Mouse (Mus musculus): ENCODE results near the gene Btnl1. TPM values are rescaled to one million over a fixed set of nuclear protein-coding genes. Genes with fewer than 3 reads are reported as not detected.

Gene Btnl1
- total RNA-seq (2021) = not detected
- long read RNA-seq, experiment 1 = 0 reads
- long read RNA-seq, experiment 2 = 0 reads

DNA sequence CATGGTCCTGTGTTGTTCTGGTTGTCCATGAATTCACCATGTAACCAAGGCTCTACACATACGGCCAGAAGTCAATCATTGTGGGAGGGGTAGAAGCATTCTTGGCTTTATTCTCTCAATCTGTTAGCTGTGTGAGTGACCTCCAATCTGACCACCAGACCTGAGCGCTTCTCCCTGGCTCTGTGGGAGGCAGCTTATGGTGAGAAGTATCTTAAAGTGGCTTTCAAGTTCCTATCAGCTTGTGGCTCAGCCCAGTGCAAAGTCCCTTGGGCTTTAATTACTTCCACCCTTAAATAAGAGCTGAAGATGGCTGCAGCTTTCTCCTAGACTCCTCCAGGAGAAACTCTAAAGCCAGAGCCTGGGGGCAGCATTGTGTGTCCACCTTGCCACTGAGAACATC lies at the start of gene Btnl1:
Gene Btnl1 (plus strand): TSS at position 286 of the 400 bp plus-strand sequence.
- no peak for DNase-seq (ENCODE audit: low spot score in 2 of 2)
- no peak within 1 kb of the TSS for H3K27ac ChIP-seq
- H3K4me3 ChIP-seq = no peak within 1 kb of the TSS
- no peak for TF ChIP-seq CTCF (conservative IDR thresholded peaks at IDR 0.05)

DNA sequence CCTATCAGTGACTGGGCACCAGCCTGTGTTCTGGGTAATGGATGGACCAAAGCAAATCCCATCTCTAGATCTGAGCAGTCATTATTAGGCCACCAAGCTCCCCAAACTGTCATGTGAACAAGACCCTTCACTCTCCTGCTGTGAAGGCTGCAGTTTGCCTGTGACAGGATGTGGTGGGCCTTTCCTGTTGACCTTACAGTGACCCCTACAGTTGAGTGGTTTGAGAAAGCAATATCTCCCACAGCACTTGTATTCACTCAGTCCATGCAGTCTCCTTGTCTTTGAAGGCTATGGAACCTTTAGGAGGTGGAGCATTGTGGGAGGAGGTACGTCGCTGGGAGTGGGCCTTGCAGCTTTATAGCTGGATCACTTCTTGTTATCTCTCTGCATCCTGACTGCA lies 47.1 kb upstream of the Btnl1 start:
- H3K27ac ChIP-seq = no peak overlapping the region
- DNase-seq (ENCODE audit: low spot score in 2 of 2) = no peak
- TF ChIP-seq CTCF (conservative IDR thresholded peaks at IDR 0.05) = no peak
- H3K4me3 ChIP-seq = no peak overlapping the region

- no peak for DNase-seq (ENCODE audit: low spot score in 2 of 2)
- Histone ChIP-seq H3K4me3 (no peak overlapping the region), H3K27ac (no peak overlapping the region)
- no peak for TF ChIP-seq CTCF (conservative IDR thresholded peaks at IDR 0.05)
These were observed 45.7 kb upstream of the Btnl1 start for GRCm38 (mm10) chr17:34331200-34331599.

GRCm38 (mm10) chr17:34340619-34341402 lies 36.1 kb upstream of the Btnl1 start:
- Histone ChIP-seq H3K4me3 (no peak overlapping the region), H3K27ac (no peak overlapping the region)
- DNase-seq (ENCODE audit: low spot score in 2 of 2) = no peak
- no peak for TF ChIP-seq CTCF (conservative IDR thresholded peaks at IDR 0.05)

DNA sequence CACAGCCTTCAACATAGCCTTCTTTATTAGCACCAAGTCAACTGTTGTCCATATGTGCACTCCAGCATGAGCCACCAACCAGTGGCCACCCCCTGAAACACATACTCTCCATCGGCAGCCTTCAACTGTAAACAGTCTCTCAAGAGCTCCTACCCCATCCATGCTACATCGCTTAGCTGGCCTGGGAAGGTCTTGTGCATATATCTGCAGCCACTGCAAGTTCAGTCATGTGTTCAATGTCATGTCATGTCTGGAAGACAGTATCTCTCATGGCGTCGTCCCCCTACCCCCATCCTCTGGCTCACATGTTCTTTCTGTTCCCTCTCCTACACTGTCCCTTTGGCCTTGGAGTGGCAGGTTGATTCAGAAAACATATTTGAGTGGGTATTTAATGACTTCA lies 32.0 kb upstream of the Btnl1 start:
- Histone ChIP-seq H3K4me3 (no peak overlapping the region), H3K27ac (no peak overlapping the region)
- no peak for DNase-seq (ENCODE audit: low spot score in 2 of 2)
- no peak for TF ChIP-seq CTCF (conservative IDR thresholded peaks at IDR 0.05)

DNA sequence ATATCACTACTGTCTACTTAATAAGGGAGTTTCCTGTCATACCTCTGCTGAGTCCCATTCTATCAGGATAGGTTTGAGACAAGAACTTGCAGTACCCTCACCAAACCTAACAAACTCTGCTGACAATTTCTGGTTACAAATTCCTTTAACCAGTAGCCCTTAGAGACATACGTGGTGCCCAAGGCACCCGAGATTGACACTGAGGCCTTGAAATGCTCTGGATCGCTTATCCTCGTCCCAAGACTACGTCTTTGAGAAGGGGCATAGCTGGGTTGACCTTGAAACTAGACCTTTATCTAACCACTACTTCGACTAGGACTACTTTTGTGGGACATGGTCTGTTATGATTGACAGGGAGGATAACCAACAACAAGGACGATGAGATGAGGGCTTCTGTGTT lies 31.4 kb upstream of the Btnl1 start:
- Histone ChIP-seq H3K27ac (no peak overlapping the region), H3K4me3 (no peak overlapping the region)
- TF ChIP-seq CTCF (conservative IDR thresholded peaks at IDR 0.05) = no peak
- DNase-seq (ENCODE audit: low spot score in 2 of 2) = no peak

DNA sequence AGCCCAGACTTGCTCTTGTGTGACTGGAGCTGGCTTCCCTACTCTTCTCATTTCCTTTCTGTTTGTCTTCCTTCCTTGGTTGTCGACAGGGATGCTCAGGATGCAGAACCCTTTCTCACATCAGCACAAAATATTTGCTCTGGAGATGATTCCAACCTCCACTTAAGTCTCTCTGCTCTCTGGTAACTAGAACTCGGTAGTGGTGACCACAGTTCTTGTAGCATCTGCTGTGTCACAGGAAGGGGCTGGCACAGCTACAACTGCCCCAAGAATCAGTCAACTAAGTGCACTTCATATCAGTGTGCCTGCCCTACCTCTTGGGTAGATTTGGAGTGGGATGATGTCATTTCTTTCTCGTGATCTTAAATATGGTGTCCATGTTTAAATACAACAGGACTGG lies 30.9 kb upstream of the Btnl1 start:
- Histone ChIP-seq H3K4me3 (no peak overlapping the region), H3K27ac (no peak overlapping the region)
- no peak for TF ChIP-seq CTCF (conservative IDR thresholded peaks at IDR 0.05)
- DNase-seq (ENCODE audit: low spot score in 2 of 2) = no peak

GRCm38 (mm10) chr17:34347606-34348308 lies 29.2 kb upstream of the Btnl1 start:
- peak; percentile 54 to 55 for DNase-seq (ENCODE audit: low spot score in 2 of 2)
- no peak for TF ChIP-seq CTCF (conservative IDR thresholded peaks at IDR 0.05)
- Histone ChIP-seq H3K4me3 (no peak overlapping the region), H3K27ac (0 out of 2 replicates have a peak overlapping the region, but pooled peaks have one; percentile 14)

- DNase-seq (ENCODE audit: low spot score in 2 of 2) = peak; percentile 70 to 87
- TF ChIP-seq CTCF (conservative IDR thresholded peaks at IDR 0.05) = peak; percentile 96
- no peak overlapping the region for H3K27ac ChIP-seq
- no peak overlapping the region for H3K4me3 ChIP-seq
These were observed 27.5 kb upstream of the Btnl1 start for GRCm38 (mm10) chr17:34349429-34349828.

DNA sequence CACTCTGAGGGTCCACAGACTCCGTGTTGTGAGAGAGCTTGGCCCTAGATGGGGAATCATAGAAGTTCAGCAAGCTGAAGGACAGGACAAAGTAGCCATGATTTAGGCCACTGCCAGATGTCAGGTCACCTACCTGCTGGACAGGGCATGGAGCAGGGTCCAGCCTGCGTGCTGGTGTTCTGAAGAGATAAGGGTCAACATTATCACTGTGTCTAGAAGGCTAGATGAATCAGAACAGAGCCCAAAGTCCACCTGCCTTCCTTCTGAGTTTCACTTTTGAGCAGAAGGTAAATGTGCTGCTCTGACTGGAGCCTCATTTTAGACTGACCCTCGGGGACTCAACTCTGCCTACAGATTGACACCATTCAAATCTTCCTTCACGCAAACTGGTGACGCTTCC lies 22.4 kb upstream of the Btnl1 start, which contains the start of gene Btnl2:
Gene Btnl2 (plus strand): TSS at position 284 of the 400 bp plus-strand sequence.
- no peak within 1 kb of the TSS for H3K27ac ChIP-seq
- DNase-seq (ENCODE audit: low spot score in 2 of 2) = no peak
- no peak for TF ChIP-seq CTCF (conservative IDR thresholded peaks at IDR 0.05)
- H3K4me3 ChIP-seq = no peak within 1 kb of the TSS

- Histone ChIP-seq H3K4me3 (no peak overlapping the region), H3K27ac (no peak overlapping the region)
- no peak for TF ChIP-seq CTCF (conservative IDR thresholded peaks at IDR 0.05)
- no peak for DNase-seq (ENCODE audit: low spot score in 2 of 2)
These were observed 22.0 kb upstream of the Btnl1 start for GRCm38 (mm10) chr17:34354940-34355339.

DNA sequence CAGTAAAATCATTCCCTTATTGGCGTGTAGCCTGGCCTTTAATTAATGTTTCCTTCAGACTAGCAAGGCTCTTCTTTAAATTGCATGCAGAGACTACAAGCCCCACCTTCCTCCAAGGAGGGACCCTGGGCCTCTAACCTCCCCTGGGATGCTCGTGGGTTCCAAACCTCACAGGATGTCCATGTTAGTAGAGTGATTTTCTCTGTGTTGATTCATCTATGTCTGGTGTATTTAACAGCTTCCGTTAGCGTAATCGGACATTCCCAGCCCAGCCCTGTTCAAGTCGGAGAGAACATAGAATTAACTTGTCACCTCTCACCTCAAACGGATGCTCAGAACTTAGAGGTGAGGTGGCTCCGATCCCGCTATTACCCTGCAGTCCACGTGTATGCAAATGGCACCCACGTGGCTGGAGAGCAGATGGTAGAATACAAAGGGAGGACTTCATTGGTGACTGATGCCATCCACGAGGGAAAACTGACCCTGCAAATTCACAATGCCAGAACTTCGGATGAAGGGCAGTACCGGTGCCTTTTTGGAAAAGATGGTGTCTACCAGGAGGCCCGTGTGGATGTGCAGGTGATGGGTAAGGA lies 13.9 kb upstream of the Btnl1 start:
- no peak for TF ChIP-seq CTCF (conservative IDR thresholded peaks at IDR 0.05)
- H3K27ac ChIP-seq = no peak overlapping the region
- DNase-seq (ENCODE audit: low spot score in 2 of 2) = no peak
- no peak overlapping the region for H3K4me3 ChIP-seq

GRCm38 (mm10) chr17:34363676-34364310 lies 13.1 kb upstream of the Btnl1 start:
- TF ChIP-seq CTCF (conservative IDR thresholded peaks at IDR 0.05) = no peak
- H3K4me3 ChIP-seq = no peak overlapping the region
- DNase-seq (ENCODE audit: low spot score in 2 of 2) = no peak
- H3K27ac ChIP-seq = no peak overlapping the region
